Mouse (Mus musculus) lung, postnatal 0 days (tissue): ENCODE data around the gene Tamm41. TPM values are rescaled to one million over a fixed set of nuclear protein-coding genes. Genes with fewer than 3 reads are reported as not detected.
A peak's percentile ranks its signal among the peaks of the same experiment; 100 is the strongest.

ENCODE experiments used
- ATAC-seq: fragments of 200-750 bp; cut with Nextera tagmentation; 2 replicates; pipeline ENCODE4 v1.8.0; 2017; ENCODE audit warnings: moderate library complexity
- DNase-seq: peaks from one replicate; pipeline ENCODE4 v3.0.0-alpha.2; 2016; ENCODE audit warnings: low spot score
- H3K27ac ChIP-seq: fragments of 300-500 bp; sonication (generic); 2 replicates; pipeline ENCODE4 v1.5.1; 2014; ENCODE audit warnings: antibody characterized with exemption, mild to moderate bottlenecking, low read length, mixed read lengths
- H3K27me3 ChIP-seq: fragments of 300-500 bp; sonication (generic); replicated peaks from 2 replicates; pipeline ENCODE4 v1.6.1; 2014; ENCODE audit warnings: low read length, mixed read lengths; ENCODE audit not compliant: insufficient read depth
- H3K36me3 ChIP-seq: fragments of 300-500 bp; sonication (generic); 2 replicates; pipeline ENCODE4 v1.6.1; 2014; ENCODE audit warnings: low read length, mixed read lengths; ENCODE audit not compliant: insufficient read depth
- H3K4me1 ChIP-seq: fragments of 300-500 bp; sonication (generic); 2 replicates; pipeline ENCODE4 v1.6.1; 2014; ENCODE audit warnings: antibody characterized with exemption, low read depth, low read length, mixed read lengths; ENCODE audit not compliant: insufficient read depth
- H3K4me2 ChIP-seq: fragments of 300-500 bp; sonication (generic); replicated peaks from 2 replicates; pipeline ENCODE4 v1.6.1; 2014; ENCODE audit warnings: low read depth, mild to moderate bottlenecking, low read length, moderate library complexity, mixed read lengths
- H3K4me3 ChIP-seq: fragments of 300-500 bp; sonication (generic); 2 replicates; pipeline ENCODE4 v1.5.1; 2014; ENCODE audit warnings: low read depth, low read length
- H3K9ac ChIP-seq: fragments of 300-500 bp; sonication (generic); replicated peaks from 2 replicates; pipeline ENCODE4 v1.6.1; 2014; ENCODE audit warnings: low read depth, mild to moderate bottlenecking
- H3K9me3 ChIP-seq: fragments of 300-500 bp; sonication (generic); 2 replicates; pipeline ENCODE4 v1.6.1; 2016; ENCODE audit warnings: low read length, mixed read lengths
- CTCF ChIP-seq: IDR thresholded peaks from 2 replicates; pipeline ENCODE4 v1.5.1; 2016; ENCODE audit warnings: antibody characterized with exemption, mild to moderate bottlenecking
- EP300 ChIP-seq: IDR thresholded peaks from 2 replicates; pipeline ENCODE4 v1.6.1; 2016; ENCODE audit warnings: antibody characterized with exemption, mild to moderate bottlenecking, control low read depth
- WGBS: fragments of 180-500 bp; shearing (Covaris S2); extraction: QIAGEN DNeasy Blood & Tissue Kit; methylation state at CpG from one replicate; pipeline ENCODE4 v1.1.7; 2014; 5-methylcytosine and 5-hydroxymethylcytosine counted together
- polyA plus RNA-seq: library from polyadenylated mRNA; unstranded; fragments of >200 nt; fragmentation: Nextera tagmentation; extraction: Ambion mirVana; gene quantifications from 2 replicates; pipeline ENCODE4 v1.2.1, GENCODE M21; 2015

Gene Tamm41
- polyA plus RNA-seq, 1 experiment from 2014 or later, result 27.7 TPM

DNA sequence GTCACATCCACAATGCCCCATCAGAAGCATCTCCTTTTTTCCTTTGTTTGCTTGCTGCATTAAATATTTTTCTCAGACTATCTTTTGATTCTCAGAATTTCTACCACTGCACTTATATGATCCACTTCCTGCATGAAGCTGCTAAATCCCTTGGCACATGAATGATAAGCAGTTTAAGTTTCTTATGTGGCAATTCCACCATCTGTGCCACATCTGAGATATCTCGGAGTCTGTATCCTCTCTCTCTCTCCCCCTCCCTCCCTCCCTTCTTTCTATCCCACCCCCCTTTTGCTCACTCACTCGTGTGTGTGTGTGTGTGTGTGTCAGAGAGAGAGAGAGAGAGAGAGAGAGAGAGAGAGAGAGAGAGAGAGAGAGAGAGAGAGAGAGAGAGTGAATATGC, 10.1 kb upstream of the Tamm41 start:
- Histone ChIP-seq H3K27ac (no peak overlapping the region), H3K4me1 (no peaks in the 10 kb centered on the region), H3K27me3 (no peaks in the 10 kb centered on the region), H3K9ac (no peak overlapping the region), H3K9me3 (no peaks in the 10 kb centered on the region), H3K4me3 (no peak overlapping the region), H3K36me3 (no peaks in the 10 kb centered on the region), H3K4me2 (no peak overlapping the region)
- no peak for TF ChIP-seq CTCF
- TF ChIP-seq EP300, result no peak
- 37% methylated on average over 2 of the region's 2 CpGs for WGBS
- DNase-seq (no peak), ATAC-seq (no peak)

- no peak for ATAC-seq
- H3K4me3 ChIP-seq, result no peak overlapping the region
- no peaks in the 10 kb centered on the region for H3K4me1 ChIP-seq
- no peak overlapping the region for H3K27ac ChIP-seq
- H3K4me2 ChIP-seq, result no peak overlapping the region
- TF ChIP-seq CTCF, result no peak
- H3K36me3 ChIP-seq, result no peaks in the 10 kb centered on the region
- H3K9me3 ChIP-seq, result no peaks in the 10 kb centered on the region
- no peak for DNase-seq
- no peaks in the 10 kb centered on the region for H3K27me3 ChIP-seq
- WGBS, result 64% methylated on average over 1 of the region's 1 CpGs
- no peak overlapping the region for H3K9ac ChIP-seq
Measured at GRCm38 (mm10) chr6:115046064-115046463, 8.4 kb upstream of the Tamm41 start.

GRCm38 (mm10) chr6:115044709-115045108, 7.0 kb upstream of the Tamm41 start:
- DNase-seq (peak; percentile 27), ATAC-seq (no peak)
- 50% methylated on average over 1 of the region's 1 CpGs for WGBS
- no peaks in the 10 kb centered on the region for H3K4me1 ChIP-seq
- no peak overlapping the region for H3K9ac ChIP-seq
- H3K36me3 ChIP-seq, result no peaks in the 10 kb centered on the region
- H3K9me3 ChIP-seq, result no peaks in the 10 kb centered on the region
- no peak overlapping the region for H3K4me3 ChIP-seq
- H3K27me3 ChIP-seq, result no peaks in the 10 kb centered on the region
- H3K27ac ChIP-seq, result no peak overlapping the region
- H3K4me2 ChIP-seq, result no peak overlapping the region
- TF ChIP-seq CTCF (peak; percentile 61), EP300 (no peak)

DNA sequence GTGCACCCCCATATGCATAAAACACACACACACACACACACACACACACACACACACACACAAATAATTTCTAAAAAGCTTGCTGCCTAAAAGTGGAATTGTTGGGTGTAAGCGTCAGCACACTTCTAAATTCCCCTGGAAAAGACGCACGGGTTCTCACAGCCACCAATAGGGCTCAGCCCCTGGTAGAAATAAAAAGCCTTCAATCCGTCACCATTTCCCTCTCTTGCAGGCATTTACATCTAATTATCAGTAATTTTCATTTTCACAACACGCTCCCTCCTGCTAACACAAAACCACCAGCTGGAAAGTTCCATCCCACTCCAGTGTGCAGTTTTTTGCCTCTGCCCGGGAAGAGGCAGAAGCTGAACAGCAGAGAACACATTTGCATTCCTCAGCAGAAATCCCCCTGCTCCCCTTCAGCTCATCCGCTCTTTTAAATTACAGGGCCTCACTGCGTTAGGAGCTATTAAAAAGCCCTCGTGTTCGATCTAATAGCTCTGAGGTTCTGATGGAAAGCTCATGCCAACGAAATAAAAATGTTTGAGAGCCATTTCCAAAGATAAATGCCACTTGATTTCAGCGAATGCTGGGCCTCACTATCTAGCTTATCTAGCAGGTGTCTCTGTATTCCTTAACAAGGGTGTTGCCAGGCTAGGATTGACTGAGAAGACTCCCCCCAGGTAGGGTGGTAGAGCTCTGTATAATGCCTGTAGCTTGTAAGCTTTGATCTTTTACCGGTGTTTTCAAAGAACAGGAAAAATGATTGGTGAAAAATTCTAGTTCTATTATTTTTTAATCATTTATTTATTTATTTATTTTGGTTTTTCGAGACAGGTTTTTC, 6.2 kb upstream of the Tamm41 start:
- TF ChIP-seq EP300, result no peak
- TF ChIP-seq CTCF, result no peak
- 68% methylated on average over 14 of the region's 14 CpGs for WGBS
- ATAC-seq, result no peak

DNA sequence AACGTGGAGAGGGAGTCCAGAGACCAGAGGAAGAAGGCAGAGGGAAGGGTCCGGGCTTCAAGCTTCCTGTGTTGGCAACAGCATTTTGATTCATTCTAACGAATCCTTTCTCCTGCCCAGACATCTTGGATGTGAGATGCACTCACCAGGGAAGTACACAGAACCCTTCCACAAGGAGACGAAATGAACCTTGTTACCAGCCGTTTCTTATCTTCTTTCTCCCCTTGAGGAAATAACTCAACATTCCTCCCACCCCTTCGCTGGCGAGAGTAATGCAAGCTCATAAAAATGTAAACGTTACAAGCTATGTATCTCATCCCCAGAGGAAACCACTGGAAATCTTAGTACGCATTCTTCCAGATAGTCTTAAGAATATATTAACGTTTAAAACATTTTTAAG, 4.9 kb upstream of the Tamm41 start:
- Histone ChIP-seq H3K9ac (no peak overlapping the region), H3K27ac (no peak overlapping the region), H3K4me2 (no peak overlapping the region), H3K4me3 (no peak overlapping the region), H3K9me3 (no peaks in the 10 kb centered on the region), H3K4me1 (no peaks in the 10 kb centered on the region), H3K27me3 (no peaks in the 10 kb centered on the region), H3K36me3 (no peaks in the 10 kb centered on the region)
- TF ChIP-seq EP300, result peak; percentile 42; the same call in 1 of the 2 replicates
- no peak for TF ChIP-seq CTCF
- ATAC-seq (0 out of 2 replicates have a peak, but pooled peaks have one; percentile 33), DNase-seq (peak; percentile 19)
- WGBS, result 10% methylated on average over 10 of the region's 10 CpGs

More for the DNA sequence above, 6.2 kb upstream of the Tamm41 start:
- Histone ChIP-seq H3K4me1 (no peaks in the 10 kb centered on the region), H3K27me3 (no peaks in the 10 kb centered on the region), H3K27ac (no peak overlapping the region), H3K9me3 (no peaks in the 10 kb centered on the region), H3K4me2 (no peak overlapping the region), H3K36me3 (no peaks in the 10 kb centered on the region), H3K9ac (no peak overlapping the region), H3K4me3 (no peak overlapping the region)
- DNase-seq, result no peak

- no peak overlapping the region for H3K27ac ChIP-seq
- 96% methylated on average over 5 of the region's 5 CpGs for WGBS
- peaks cover 7% of the 10 kb centered on the region for H3K36me3 ChIP-seq
- TF ChIP-seq EP300 (no peak), CTCF (no peak)
- H3K4me2 ChIP-seq, result no peak overlapping the region
- H3K9me3 ChIP-seq, result no peaks in the 10 kb centered on the region
- no peak overlapping the region for H3K4me3 ChIP-seq
- H3K9ac ChIP-seq, result no peak overlapping the region
- ATAC-seq, result no peak
- H3K27me3 ChIP-seq, result no peaks in the 10 kb centered on the region
- H3K4me1 ChIP-seq, result peaks cover 6% of the 10 kb centered on the region; the same call in 1 of the 2 replicates
- no peak for DNase-seq
Measured at GRCm38 (mm10) chr6:115033441-115033840, 4.2 kb downstream of the Tamm41 start.
